In the genomic region with DNA sequence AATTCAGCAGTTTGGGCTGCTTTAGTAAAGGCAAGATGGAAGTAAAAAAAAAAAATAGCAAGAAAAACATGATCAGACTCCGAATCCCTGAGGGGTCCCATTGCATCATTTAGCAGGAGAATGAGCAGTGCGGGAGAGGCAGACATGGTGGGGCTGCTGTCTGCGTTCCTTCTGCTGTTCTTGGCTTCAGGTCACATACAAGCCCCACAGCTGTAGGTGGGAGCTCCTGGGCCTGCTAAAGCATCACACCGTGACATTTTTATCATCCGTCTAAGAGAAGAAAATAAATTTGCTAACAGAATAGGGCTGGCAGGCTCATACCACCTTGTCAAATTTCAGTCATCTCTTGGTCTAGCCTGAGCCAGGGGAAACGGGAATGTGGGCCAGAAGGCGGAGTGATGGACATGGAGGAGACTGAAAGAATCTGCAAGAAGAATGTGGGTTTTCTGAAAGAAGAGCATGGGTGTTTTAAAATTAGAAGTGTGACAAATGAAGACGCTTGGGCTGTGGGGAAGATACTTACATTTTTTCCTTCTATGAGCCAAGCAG, we compare ENCODE assay signal across 18 mouse cellular contexts.
A peak's percentile ranks its signal among the peaks of the same experiment; 100 is the strongest.
DNase-seq lines count a peak whose midpoint lies in the region; ATAC-seq lines count a peak whose summit lies in the region.
"Had no signal": no experiment of that assay in that cellular context is flagged by ENCODE, and none has a peak within 500 bp of the region (broad histone marks: within the 10 kb centered on the region; RNA-seq: fewer than 3 reads in every experiment).

No protein-coding gene starts in this region.

- H3K9me3 ChIP-seq in forebrain, embryonic 16.5 days (ENCODE audit: control insufficient read depth, low read length), result no peaks in the 10 kb centered on the region
- H3K9me3 ChIP-seq in forebrain, embryonic 12.5 days, result no peaks in the 10 kb centered on the region
- no peaks in the 10 kb centered on the region for H3K9me3 ChIP-seq in hindbrain, embryonic 15.5 days
- H3K9me3 ChIP-seq in hindbrain, embryonic 12.5 days (replicated peaks), result no peaks in the 10 kb centered on the region
- no peaks in the 10 kb centered on the region for H3K9me3 ChIP-seq in midbrain, embryonic 13.5 days
- no peaks in the 10 kb centered on the region for H3K9me3 ChIP-seq in midbrain, embryonic 11.5 days (ENCODE audit: control insufficient read depth, low read length)
- H3K9me3 ChIP-seq: kidney, embryonic 15.5 days; neural tube, embryonic 12.5 days had no signal

- no peak overlapping the region for H3K4me2 ChIP-seq in forebrain, embryonic 16.5 days (ENCODE audit: low read length)
- no peak overlapping the region for H3K4me2 ChIP-seq in forebrain, embryonic 12.5 days
- no peak overlapping the region for H3K4me2 ChIP-seq in hindbrain, embryonic 15.5 days
- H3K4me2 ChIP-seq in hindbrain, embryonic 12.5 days (replicated peaks), result no peak overlapping the region
- H3K4me2 ChIP-seq in midbrain, embryonic 13.5 days (replicated peaks), result no peak overlapping the region
- H3K4me2 ChIP-seq in midbrain, embryonic 11.5 days, result no peak overlapping the region
- H3K4me2 ChIP-seq: kidney, embryonic 15.5 days; neural tube, embryonic 12.5 days had no signal

- H3K36me3 ChIP-seq in forebrain, embryonic 16.5 days (ENCODE audit: control insufficient read depth, insufficient read depth), result no peaks in the 10 kb centered on the region
- H3K36me3 ChIP-seq in forebrain, embryonic 12.5 days (replicated peaks), result no peaks in the 10 kb centered on the region
- no peaks in the 10 kb centered on the region for H3K36me3 ChIP-seq in hindbrain, embryonic 15.5 days
- H3K36me3 ChIP-seq in hindbrain, embryonic 12.5 days, result no peaks in the 10 kb centered on the region
- no peaks in the 10 kb centered on the region for H3K36me3 ChIP-seq in midbrain, embryonic 13.5 days
- no peaks in the 10 kb centered on the region for H3K36me3 ChIP-seq in midbrain, embryonic 11.5 days (ENCODE audit: control insufficient read depth, insufficient read depth, low read length)
- H3K36me3 ChIP-seq: kidney, embryonic 15.5 days; neural tube, embryonic 12.5 days had no signal

- DNase-seq in midbrain, embryonic 11.5 days (ENCODE audit: low spot score, missing footprints), result no peak
- peak; percentile 82 for DNase-seq in brain, adult 2 months (ENCODE audit: low read depth, low spot score)
- DNase-seq in thymus, postnatal 4 days, result no peak
- DNase-seq: adrenal gland, postnatal 10 days; cerebellum, adult 8-10 months; cerebellum, postnatal 36 days; gastrocnemius, postnatal 36 days; kidney, adult 11 months; kidney, postnatal 36 days had no signal

- peak; percentile 36; the same call in 1 of the 2 replicates for ATAC-seq in forebrain, embryonic 16.5 days
- no peak for ATAC-seq in forebrain, embryonic 12.5 days (ENCODE audit: low FRiP score)
- peak; percentile 59; the same call in 1 of the 2 replicates for ATAC-seq in hindbrain, embryonic 15.5 days (ENCODE audit: low FRiP score, low read depth)
- ATAC-seq in hindbrain, embryonic 12.5 days (ENCODE audit: low FRiP score), result no peak
- no peak for ATAC-seq in midbrain, embryonic 13.5 days
- ATAC-seq in midbrain, embryonic 11.5 days (ENCODE audit: low FRiP score), result no peak
- ATAC-seq: lung, postnatal 0 days had no signal

- no peaks in the 10 kb centered on the region for H3K27me3 ChIP-seq in forebrain, embryonic 16.5 days (replicated peaks; ENCODE audit: control insufficient read depth, insufficient read depth, low read length)
- H3K27me3 ChIP-seq in forebrain, embryonic 12.5 days, result no peaks in the 10 kb centered on the region
- no peaks in the 10 kb centered on the region for H3K27me3 ChIP-seq in hindbrain, embryonic 15.5 days
- H3K27me3 ChIP-seq in hindbrain, embryonic 12.5 days, result no peaks in the 10 kb centered on the region
- H3K27me3 ChIP-seq in midbrain, embryonic 13.5 days, result no peaks in the 10 kb centered on the region
- H3K27me3 ChIP-seq in midbrain, embryonic 11.5 days (ENCODE audit: control insufficient read depth, insufficient read depth, low read length), result no peaks in the 10 kb centered on the region
- H3K27me3 ChIP-seq: kidney, embryonic 15.5 days; neural tube, embryonic 12.5 days had no signal

- H3K9ac ChIP-seq in forebrain, embryonic 16.5 days (replicated peaks; ENCODE audit: low read depth, low read length), result no peak overlapping the region
- no peak overlapping the region for H3K9ac ChIP-seq in forebrain, embryonic 12.5 days
- H3K9ac ChIP-seq in hindbrain, embryonic 15.5 days, result no peak overlapping the region
- no peak overlapping the region for H3K9ac ChIP-seq in hindbrain, embryonic 12.5 days
- H3K9ac ChIP-seq in midbrain, embryonic 13.5 days (replicated peaks), result no peak overlapping the region
- H3K9ac ChIP-seq in midbrain, embryonic 11.5 days (ENCODE audit: low read length), result no peak overlapping the region
- H3K9ac ChIP-seq: kidney, embryonic 15.5 days; neural tube, embryonic 12.5 days had no signal

- no peak overlapping the region for H3K4me3 ChIP-seq in forebrain, embryonic 16.5 days (replicated peaks; ENCODE audit: low read length)
- H3K4me3 ChIP-seq in forebrain, embryonic 12.5 days (replicated peaks), result no peak overlapping the region
- H3K4me3 ChIP-seq in hindbrain, embryonic 15.5 days, result no peak overlapping the region
- H3K4me3 ChIP-seq in hindbrain, embryonic 12.5 days, result no peak overlapping the region
- H3K4me3 ChIP-seq in midbrain, embryonic 13.5 days (replicated peaks), result no peak overlapping the region
- H3K4me3 ChIP-seq in midbrain, embryonic 11.5 days (ENCODE audit: low read depth, low read length), result no peak overlapping the region
- H3K4me3 ChIP-seq: kidney, embryonic 15.5 days; neural tube, embryonic 12.5 days had no signal

- 0 out of 2 replicates have a peak, but pooled peaks cover 2% of the 10 kb centered on the region for H3K4me1 ChIP-seq in forebrain, embryonic 16.5 days (replicated peaks; ENCODE audit: control insufficient read depth, insufficient read depth, low read length)
- H3K4me1 ChIP-seq in forebrain, embryonic 12.5 days, result no peaks in the 10 kb centered on the region
- H3K4me1 ChIP-seq in hindbrain, embryonic 15.5 days (replicated peaks), result 0 out of 2 replicates have a peak, but pooled peaks cover 3% of the 10 kb centered on the region
- H3K4me1 ChIP-seq in hindbrain, embryonic 12.5 days, result no peaks in the 10 kb centered on the region
- H3K4me1 ChIP-seq in midbrain, embryonic 13.5 days (replicated peaks), result 0 out of 2 replicates have a peak, but pooled peaks cover 4% of the 10 kb centered on the region
- H3K4me1 ChIP-seq in midbrain, embryonic 11.5 days (ENCODE audit: control insufficient read depth, insufficient read depth, low read length), result no peaks in the 10 kb centered on the region
- H3K4me1 ChIP-seq: kidney, embryonic 15.5 days; neural tube, embryonic 12.5 days had no signal

- H3K27ac ChIP-seq in forebrain, embryonic 16.5 days (ENCODE audit: low read length), result peak overlapping the region; percentile 69
- H3K27ac ChIP-seq in forebrain, embryonic 12.5 days, result no peak overlapping the region
- no peak overlapping the region for H3K27ac ChIP-seq in hindbrain, embryonic 15.5 days (replicated peaks)
- H3K27ac ChIP-seq in hindbrain, embryonic 12.5 days, result no peak overlapping the region
- H3K27ac ChIP-seq in midbrain, embryonic 13.5 days, result 0 out of 2 replicates have a peak overlapping the region, but pooled peaks have one; percentile 8
- H3K27ac ChIP-seq in midbrain, embryonic 11.5 days (ENCODE audit: low read depth, low read length), result no peak overlapping the region
- H3K27ac ChIP-seq: kidney, embryonic 15.5 days; macrophage; neural tube, embryonic 12.5 days had no signal

- 69% methylated on average over 8 of the region's 8 CpGs for WGBS in forebrain, embryonic 16.5 days
- 87% methylated on average over 8 of the region's 8 CpGs for WGBS in forebrain, embryonic 12.5 days
- WGBS in hindbrain, embryonic 15.5 days, result 58% methylated on average over 8 of the region's 8 CpGs
- WGBS in hindbrain, embryonic 12.5 days, result 69% methylated on average over 8 of the region's 8 CpGs
- 72% methylated on average over 8 of the region's 8 CpGs for WGBS in midbrain, embryonic 13.5 days
- 86% methylated on average over 8 of the region's 8 CpGs for WGBS in midbrain, embryonic 11.5 days

Comparison
In these comparisons a context has a peak if more than half of its experiments do, and no peak if none do; other contexts are left out.
1. ATAC-seq: peak in forebrain, embryonic 16.5 days (single experiment) and hindbrain, embryonic 15.5 days (single experiment); none in forebrain, embryonic 12.5 days (single experiment), hindbrain, embryonic 12.5 days (single experiment), midbrain, embryonic 13.5 days (single experiment) and midbrain, embryonic 11.5 days (single experiment).
2. H3K27ac ChIP-seq: peak in forebrain, embryonic 16.5 days (single experiment) and midbrain, embryonic 13.5 days (single experiment); none in forebrain, embryonic 12.5 days (single experiment), hindbrain, embryonic 15.5 days (single experiment), hindbrain, embryonic 12.5 days (single experiment) and midbrain, embryonic 11.5 days (single experiment).